Mouse (Mus musculus) mature B cell (primary cell): ENCODE data around the gene Apbb2.

Experiments
- in situ Hi-C: fragments of 300-500 bp; cut with MboI; formaldehyde crosslinking; loops from 2 replicates; pipeline ENCODE4 v1.14.3; 2019

Gene Apbb2

DNA sequence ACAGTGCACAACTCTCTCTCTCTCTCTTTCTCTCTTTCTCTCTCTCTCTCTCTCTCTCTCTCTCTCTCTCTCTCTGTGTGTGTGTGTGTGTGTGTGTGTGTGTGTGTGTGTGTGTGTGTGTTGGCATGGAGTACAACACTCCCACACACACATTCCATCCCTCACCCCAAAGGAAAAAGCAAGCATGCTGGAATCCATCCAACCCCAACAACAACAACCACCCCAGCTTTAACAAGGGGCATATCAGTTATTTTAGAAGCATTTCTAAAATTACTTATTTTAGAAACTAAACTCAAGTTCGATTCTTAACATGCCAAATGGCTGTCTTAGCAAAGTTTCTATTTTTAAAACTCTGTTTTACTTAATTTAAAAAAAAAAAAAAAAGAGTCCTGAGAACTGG lies 68.9 kb downstream of the Apbb2 start:
- in situ Hi-C loops, result no loop called here

DNA sequence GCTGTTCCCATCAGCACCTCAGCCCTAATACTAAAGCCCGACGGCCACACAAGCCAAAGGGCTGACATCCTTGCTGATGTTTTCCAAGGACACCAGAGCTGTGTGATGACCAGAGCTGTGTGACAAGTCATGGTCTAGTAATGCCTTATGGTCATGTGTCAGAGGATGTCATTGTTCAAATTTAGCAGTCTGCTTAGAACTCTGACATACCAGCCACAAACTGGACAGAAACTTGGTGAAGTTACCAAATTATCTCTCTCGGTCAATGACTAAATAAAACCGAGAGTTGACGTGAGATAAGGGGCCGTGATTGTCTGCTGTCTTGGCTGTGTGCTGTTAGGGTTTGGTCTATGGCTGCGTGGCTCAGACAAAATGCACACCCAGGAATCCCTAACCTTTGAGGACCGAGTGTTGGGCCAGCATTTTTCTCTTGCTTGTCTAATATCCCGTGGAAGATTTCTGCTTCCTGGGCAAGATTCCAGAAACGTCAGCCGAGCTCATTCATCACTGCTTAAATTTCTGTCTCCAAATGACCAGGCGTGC lies 71.5 kb downstream of the Apbb2 start:
- in situ Hi-C loops, result no loop called here

DNA sequence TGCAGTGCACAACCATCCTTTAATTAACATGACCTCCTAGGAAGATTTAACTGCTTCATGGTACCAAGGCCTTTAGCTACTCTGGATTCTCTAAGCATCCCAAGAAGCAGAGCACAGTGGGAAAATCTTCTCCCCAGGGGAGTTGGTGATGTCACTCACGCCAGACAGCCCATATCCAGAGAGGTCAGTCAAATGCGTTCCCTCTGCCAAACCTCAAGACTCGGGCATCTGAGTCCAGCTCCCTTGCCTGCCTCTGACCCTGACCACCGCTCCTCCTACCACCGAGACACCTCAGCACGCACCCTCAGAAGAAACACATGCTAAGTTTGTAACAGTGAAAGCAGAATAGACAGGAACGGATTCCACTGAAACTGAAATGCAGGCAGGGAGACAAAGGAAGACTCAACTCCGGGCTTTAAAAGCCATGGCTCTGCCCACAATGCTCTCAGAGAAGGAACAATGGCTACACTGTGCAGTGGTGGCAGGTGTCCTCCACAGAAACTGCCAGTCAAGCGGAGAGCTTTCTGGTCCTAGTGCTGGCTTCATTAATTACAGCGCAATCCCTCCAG lies 72.9 kb downstream of the Apbb2 start:
- in situ Hi-C loops, result no loop called here

DNA sequence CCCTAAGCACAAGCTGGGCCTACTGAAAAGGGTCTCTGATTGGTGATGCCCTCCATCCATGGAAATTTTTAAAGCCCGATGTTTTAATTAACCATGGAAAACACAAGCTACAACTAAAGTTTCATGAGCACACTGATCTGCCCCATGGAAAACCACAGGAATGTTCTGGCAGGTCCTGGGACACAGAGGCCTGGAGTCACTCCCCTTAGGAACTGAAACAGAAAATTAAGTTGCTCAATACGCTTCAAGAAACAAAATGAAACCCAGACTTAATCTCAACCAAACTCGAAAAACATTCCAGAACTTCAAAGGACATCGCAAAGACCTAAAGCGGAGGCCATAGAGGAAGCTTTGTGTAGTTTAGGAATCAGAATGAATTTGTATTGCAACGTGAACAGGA lies 74.8 kb downstream of the Apbb2 start:
- in situ Hi-C loops, result no loop called here

- in situ Hi-C loops, result no loop called here
Measured at GRCm38 (mm10) chr5:66543344-66543743, 75.2 kb downstream of the Apbb2 start.

DNA sequence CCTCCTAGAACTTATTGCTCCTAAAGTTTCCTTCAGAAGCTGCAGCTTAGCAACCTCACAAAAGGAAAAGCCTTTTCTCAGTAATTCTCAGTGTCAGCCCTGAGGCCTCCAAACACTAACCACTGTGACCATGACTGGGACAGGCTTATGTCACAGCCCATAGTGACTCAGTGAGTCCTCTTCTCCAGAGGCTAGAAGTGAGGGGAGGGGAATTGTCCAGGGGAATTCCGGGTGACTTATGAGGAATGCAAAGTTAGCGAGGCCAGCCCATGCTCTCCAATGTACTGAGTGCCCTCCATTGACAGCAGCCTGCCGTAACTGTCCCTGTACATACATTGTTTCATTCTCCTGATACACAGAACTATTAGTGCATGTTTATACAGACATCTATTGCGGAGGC lies 76.1 kb downstream of the Apbb2 start:
- in situ Hi-C loops, result no loop called here

- in situ Hi-C loops, result no loop called here
Measured at GRCm38 (mm10) chr5:66541385-66541784, 77.2 kb downstream of the Apbb2 start.

DNA sequence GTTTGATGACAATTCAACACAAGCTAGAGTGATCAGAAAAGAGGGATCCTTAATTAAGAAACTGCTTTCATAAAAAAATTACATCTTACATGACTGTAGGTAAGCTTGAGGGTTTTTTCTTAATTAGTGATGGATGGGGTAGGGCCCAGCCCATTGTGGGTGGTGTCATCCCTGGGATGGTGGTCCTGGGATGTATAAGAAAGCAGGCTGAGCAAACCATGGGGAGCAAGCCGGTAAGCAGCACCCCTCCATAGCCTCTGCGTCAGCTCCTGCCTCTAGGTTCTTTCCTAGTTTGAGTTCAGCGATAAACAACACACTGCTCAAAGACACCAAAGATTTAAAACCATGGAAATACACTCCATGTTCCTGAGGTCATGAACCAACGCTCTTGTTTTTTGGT lies 78.3 kb downstream of the Apbb2 start:
- in situ Hi-C loops, result no loop called here

DNA sequence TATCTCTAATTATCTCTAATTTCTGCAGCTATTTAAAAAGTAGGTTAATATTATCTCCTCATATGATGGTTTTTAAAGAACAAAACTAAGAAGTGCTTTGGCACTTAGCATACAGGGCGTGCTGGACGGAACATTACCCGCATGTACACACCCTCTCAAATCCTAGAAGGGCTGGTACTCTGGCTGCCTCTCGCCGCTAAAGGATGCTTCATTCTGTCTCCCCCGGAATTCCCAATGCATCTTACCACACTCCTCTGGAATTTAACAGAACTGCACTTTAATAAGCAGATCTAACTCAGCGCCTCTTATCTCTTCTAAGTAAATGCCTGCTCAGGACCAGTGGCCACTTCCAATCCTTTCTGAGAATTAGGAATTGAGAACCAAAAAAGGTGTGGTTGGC lies 80.8 kb downstream of the Apbb2 start:
- in situ Hi-C loops, result no loop called here

- in situ Hi-C loops, result no loop called here
Measured at GRCm38 (mm10) chr5:66536696-66537358, 81.8 kb downstream of the Apbb2 start.

- in situ Hi-C loops, result no loop called here
Measured at GRCm38 (mm10) chr5:66535566-66536236, 82.9 kb downstream of the Apbb2 start.

GRCm38 (mm10) chr5:66533711-66534425 lies 84.7 kb downstream of the Apbb2 start:
- in situ Hi-C loops, result no loop called here

DNA sequence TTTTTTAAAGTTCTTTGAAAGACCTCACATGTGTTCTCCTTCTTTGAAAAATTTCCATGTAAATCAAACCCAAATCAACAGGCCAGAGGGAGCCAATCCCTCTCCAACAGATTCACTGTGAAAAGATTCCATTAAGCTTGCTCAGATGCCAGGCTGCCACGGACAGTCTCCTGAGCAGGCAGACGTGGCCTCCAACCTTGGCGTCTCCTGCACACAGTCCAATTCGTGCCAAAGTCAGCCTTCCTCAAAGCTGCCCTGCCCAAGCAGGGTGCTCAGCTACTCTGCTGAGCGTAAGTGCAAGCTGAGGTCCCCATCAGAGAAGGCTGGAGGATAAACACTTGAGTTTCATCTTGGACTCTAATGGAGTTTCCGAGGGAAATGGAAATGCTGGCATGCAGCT lies 85.8 kb downstream of the Apbb2 start:
- in situ Hi-C loops, result no loop called here

DNA sequence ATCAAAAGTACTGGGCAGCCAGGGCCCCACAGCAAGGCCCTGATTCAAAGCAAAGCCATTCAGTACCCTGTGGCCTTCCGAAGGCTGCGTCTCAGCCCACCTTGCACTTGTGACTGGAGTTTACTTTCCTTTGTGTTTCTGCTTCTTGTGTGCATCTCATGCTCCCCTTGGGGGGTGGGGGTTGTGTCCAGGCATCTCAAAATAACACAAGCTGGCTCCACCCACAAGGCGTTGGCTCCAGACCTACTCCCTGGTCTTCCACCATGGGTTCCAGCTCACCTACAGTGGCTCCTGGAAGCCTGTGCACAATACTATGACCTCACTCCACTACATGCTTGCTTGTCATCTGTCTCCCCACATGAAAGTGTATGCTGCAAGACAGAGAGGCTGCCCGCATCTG lies 88.2 kb downstream of the Apbb2 start:
- in situ Hi-C loops, result no loop called here

- in situ Hi-C loops, result no loop called here
Measured at GRCm38 (mm10) chr5:66529631-66530030, 89.0 kb downstream of the Apbb2 start.

GRCm38 (mm10) chr5:66528567-66528966 lies 90.0 kb downstream of the Apbb2 start:
- in situ Hi-C loops, result no loop called here

DNA sequence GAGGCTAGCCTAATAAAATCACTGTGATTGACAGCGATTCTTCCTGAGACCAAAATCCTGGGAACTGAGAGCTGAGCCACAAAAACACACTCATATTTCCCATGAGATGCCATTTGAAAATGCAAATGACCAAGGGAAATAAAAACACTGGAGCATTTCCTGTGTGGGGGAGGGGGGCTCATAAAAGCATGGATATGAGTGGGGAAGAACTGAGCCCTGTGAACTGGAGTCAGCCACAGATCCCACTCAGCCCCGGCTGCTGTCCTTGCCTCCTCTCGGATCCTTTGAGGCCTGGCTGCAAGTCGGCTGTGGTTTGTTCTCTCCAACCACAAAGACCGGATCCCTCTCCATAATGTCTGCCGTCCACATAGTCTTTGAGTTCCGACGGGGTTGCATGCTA lies 91.5 kb downstream of the Apbb2 start:
- in situ Hi-C loops, result no loop called here

DNA sequence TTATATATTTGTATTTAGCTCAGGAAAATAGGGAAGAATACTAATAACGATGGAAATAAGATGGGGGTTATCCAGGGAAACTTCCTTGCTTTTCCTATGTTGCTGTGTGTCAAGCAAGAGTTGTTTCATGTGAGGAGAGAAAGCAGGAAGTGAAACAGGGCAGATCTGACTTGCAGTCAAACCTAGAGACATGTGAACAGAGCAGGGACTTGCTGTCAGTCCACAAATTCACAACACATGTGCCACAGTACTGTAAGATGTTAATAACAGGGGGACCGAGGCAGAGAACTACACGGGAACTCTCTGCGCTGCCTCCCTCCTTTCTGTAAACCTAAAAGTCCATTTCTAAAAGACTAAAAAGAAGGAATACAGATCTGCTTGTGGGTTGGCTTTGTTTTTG lies 93.6 kb downstream of the Apbb2 start:
- in situ Hi-C loops, result no loop called here

GRCm38 (mm10) chr5:66523681-66524503 lies 94.7 kb downstream of the Apbb2 start:
- in situ Hi-C loops, result no loop called here

GRCm38 (mm10) chr5:66521250-66521649 lies 97.3 kb downstream of the Apbb2 start:
- in situ Hi-C loops, result no loop called here

DNA sequence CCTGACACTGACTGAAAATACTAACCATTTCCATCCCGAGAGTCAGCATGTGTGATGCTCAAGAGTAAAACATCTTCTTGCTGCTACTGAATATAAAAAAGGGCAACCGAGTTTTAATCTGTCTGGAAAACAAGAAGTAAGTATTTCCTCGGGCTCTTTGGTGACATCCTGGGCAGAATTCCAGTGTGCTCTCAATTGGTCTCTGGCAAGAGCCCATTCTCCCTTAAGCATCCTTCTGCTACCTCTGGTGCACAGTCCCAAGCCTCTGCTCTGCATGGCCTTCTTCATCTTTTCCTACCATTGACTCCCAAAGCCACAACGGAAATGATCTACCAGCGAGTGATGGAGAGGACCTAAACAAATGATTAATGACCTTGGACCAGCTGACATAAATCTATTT lies 99.1 kb downstream of the Apbb2 start:
- in situ Hi-C loops, result no loop called here
